Mouse (Mus musculus): ENCODE measurements at regions not wholly inside any gene's neighbourhood (a gene's known extent, or its start where the extent isn't known, plus 50 kb on each side); places are given as distances from the start of the nearest gene placed in this dataset.
A peak's percentile ranks its signal among the peaks of the same experiment; 100 is the strongest.

DNA sequence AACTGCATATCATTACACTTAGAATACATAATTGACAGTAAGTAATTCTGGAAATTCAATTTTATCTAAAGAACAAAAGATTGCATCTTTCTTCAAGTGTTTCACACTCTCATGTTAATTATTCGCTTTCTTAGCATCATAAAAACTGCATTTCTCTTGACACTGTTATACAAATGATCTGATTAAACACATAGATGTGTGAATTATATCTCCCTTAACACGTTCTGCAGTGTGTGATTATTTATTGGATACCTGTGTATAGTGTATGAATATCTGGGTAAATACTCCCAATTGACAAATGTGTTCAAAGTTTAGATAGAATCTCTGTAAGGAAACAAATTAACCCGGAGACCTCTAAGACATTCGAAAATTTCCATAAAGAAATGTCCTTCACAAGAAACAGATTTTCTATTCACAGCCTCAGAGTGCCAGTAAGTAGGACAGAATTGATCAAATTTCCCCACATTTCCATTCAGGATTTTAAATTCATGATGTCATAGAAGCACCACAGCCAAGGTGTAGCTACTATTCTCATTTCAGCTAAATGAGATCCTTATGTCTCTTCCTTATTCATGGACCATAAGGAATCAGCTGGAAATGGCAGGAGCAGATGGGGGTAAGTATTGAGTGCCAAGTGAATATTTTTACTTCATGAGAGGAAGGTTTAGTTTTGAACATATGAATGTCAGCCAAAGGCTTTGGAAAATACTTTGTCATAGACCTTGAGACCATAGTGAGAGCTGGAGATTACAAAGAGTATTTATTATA lies 2231.6 kb downstream of the Pcdh9 start:
- Histone ChIP-seq H3K36me3 (no peaks in the 10 kb centered on the region), H3K27me3 (no peaks in the 10 kb centered on the region), H3K9ac (no peak overlapping the region), H3K4me1 (no peaks in the 10 kb centered on the region), H3K27ac (no peak overlapping the region), H3K4me3 (no peak overlapping the region), H3K9me3 (no peaks in the 10 kb centered on the region), H3K4me2 (no peak overlapping the region)
- peak; percentile 65 for ATAC-seq (ENCODE audit: insufficient number of reproducible peaks, low FRiP score, low TSS enrichment, low read depth)
- 71% methylated on average over 4 of the region's 4 CpGs for WGBS

DNA sequence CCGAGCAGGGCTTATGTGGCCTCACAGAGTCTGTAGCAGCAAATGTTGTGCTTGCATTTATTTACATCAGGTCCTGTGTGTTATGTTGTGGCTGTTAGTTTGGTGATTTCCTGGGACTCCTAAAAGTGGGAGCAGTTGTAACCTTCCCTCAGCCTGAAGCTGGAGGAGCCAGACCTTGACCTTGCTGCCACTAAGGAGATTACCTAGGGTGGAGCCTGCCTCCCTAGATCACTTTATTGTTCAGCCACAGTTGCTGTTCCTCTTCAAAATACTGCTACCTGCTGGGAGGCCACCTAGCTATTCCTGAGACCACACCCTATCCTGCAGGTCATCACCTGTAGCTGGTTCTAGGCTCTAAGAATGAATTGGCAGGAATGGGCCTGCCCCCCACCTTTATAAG lies 2234.5 kb downstream of the Pcdh9 start:
- H3K36me3 ChIP-seq, result no peaks in the 10 kb centered on the region
- H3K9ac ChIP-seq, result no peak overlapping the region
- H3K27ac ChIP-seq, result no peak overlapping the region
- H3K4me3 ChIP-seq, result no peak overlapping the region
- no peaks in the 10 kb centered on the region for H3K9me3 ChIP-seq
- no peaks in the 10 kb centered on the region for H3K4me1 ChIP-seq
- H3K4me2 ChIP-seq, result no peak overlapping the region
- WGBS, result 85% methylated on average over 1 of the region's 1 CpGs
- ATAC-seq (ENCODE audit: insufficient number of reproducible peaks, low FRiP score, low TSS enrichment, low read depth), result no peak
- H3K27me3 ChIP-seq, result no peaks in the 10 kb centered on the region

DNA sequence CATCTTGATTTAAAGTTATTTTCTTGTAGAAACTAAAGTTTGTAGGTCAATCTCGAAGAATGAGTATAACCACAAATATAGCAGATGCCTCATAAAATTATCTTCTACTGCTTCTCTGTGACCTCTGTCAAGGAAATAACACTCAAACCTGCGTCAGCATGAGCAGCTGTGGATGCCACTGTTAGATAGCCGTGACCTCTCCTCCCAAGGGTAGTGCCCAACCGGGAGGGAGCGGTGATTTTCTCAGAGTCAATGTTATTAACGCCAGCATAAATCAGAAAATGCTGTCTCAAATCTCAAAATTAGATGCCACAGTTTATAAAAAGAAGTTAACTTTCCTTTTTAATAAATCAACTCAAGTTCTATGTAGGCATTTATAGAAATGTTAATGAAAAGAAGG lies 2259.5 kb downstream of the Pcdh9 start:
- Histone ChIP-seq H3K27me3 (no peaks in the 10 kb centered on the region), H3K4me2 (no peak overlapping the region), H3K27ac (no peak overlapping the region), H3K4me1 (no peaks in the 10 kb centered on the region; the same call in 1 of the 2 replicates), H3K9ac (no peak overlapping the region), H3K36me3 (no peaks in the 10 kb centered on the region), H3K9me3 (no peaks in the 10 kb centered on the region), H3K4me3 (no peak overlapping the region)
- no peak for ATAC-seq (ENCODE audit: insufficient number of reproducible peaks, low FRiP score, low TSS enrichment, low read depth)
- WGBS, result 63% methylated on average over 6 of the region's 6 CpGs

DNA sequence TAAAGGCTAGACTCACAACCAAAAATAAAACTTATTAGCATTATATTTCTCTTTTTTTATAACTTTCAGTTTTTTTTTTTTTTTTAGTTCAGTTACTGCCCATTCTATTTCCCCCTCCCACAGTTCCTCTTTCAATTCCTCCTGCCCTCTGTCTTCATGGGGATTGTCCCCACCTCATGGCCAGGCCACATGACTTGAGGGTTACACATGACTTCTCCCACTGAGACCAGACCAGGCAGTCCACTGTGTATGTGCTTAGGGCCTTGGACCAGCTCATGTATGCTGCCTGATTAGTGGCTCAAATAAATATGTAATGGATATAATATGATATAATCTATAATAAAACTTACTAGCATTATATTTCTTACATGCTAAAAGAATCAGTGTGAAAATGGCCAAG lies 2276.1 kb downstream of the Pcdh9 start:
- ATAC-seq (ENCODE audit: insufficient number of reproducible peaks, low FRiP score, low TSS enrichment, low read depth), result no peak
- Histone ChIP-seq H3K4me1 (no peaks in the 10 kb centered on the region), H3K27ac (no peak overlapping the region), H3K27me3 (no peaks in the 10 kb centered on the region), H3K36me3 (no peaks in the 10 kb centered on the region), H3K4me3 (no peak overlapping the region), H3K9ac (no peak overlapping the region), H3K4me2 (no peak overlapping the region), H3K9me3 (no peaks in the 10 kb centered on the region)

DNA sequence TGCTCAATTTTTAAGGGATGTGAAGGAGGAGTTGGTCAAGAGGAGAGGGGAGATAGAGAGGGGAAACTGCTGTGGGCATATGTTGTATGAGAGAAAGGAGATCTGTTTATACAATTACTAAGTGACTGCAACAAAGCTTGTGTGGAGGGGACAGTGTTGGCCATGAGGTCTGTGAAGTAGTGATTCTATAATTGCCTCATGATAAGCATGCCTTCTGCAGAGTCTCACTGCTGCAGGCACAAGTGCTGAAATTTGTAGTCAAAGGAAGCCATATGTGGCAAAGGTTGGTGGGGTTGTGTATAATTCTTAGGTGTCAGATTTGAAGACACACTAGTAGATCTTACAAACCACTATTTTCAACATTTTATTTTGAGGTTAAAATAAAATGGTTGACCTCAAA lies 2285.9 kb downstream of the Pcdh9 start:
- Histone ChIP-seq H3K27ac (no peak overlapping the region), H3K4me1 (no peaks in the 10 kb centered on the region), H3K9ac (no peak overlapping the region), H3K27me3 (no peaks in the 10 kb centered on the region), H3K4me3 (no peak overlapping the region), H3K9me3 (no peaks in the 10 kb centered on the region), H3K36me3 (no peaks in the 10 kb centered on the region), H3K4me2 (no peak overlapping the region)
- no peak for ATAC-seq (ENCODE audit: insufficient number of reproducible peaks, low FRiP score, low TSS enrichment, low read depth)

DNA sequence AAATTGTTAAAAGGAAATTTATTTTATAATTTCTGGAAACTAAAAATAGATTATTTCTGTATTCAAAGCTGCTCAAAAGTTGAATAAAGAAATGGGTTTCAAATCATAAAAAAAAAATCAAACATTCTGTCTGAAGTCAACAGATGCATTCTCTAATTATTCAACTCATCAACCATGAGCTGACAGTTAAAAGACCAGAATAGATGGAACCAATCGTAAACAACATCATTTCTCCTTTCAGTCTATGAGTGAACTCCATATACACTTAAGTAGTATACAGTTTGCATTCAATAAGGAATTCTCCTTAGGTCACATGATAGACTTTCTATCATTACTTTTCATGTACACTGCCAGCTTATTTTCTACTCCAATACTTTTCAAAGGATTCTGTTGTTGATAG lies 2308.0 kb downstream of the Pcdh9 start:
- Histone ChIP-seq H3K4me1 (no peaks in the 10 kb centered on the region), H3K9me3 (no peaks in the 10 kb centered on the region), H3K9ac (no peak overlapping the region), H3K4me2 (no peak overlapping the region), H3K36me3 (no peaks in the 10 kb centered on the region), H3K27ac (no peak overlapping the region), H3K4me3 (no peak overlapping the region), H3K27me3 (no peaks in the 10 kb centered on the region)
- 76% methylated on average over 1 of the region's 1 CpGs for WGBS
- no peak for ATAC-seq (ENCODE audit: insufficient number of reproducible peaks, low FRiP score, low TSS enrichment, low read depth)

DNA sequence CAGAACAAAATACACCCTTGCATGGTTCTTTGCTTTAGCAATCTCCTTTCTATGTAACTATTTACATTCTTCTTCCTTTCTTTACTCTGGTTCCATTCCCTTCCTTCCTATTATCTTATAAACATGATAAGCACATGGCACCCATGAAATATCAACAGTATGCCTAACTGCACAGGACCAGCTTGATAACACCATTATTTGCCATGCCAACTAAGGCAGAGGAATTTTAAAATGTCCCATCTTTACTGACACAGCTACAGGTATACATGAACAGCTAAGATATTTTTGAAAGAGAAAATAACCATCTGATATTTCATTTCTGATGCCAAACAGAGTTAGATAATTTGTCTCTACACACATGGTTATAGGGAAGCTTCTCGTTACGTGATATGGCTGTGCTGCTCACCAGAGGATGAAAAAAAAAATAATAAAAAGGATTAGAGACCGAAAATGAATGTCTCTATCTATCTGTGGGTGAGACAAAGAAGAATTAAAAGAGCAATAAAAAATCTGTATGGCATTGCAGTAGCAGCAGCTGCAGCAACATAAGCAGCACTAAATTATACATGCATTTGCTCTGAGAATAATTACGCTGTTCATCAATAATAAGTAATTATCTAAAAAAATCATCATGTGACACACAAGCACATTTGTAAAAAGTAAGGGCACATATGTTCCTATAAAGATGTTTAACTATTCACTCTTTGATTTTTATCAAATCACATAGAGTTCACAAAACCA lies 2308.6 kb downstream of the Pcdh9 start:
- Histone ChIP-seq H3K36me3 (no peaks in the 10 kb centered on the region), H3K9ac (no peak overlapping the region), H3K27me3 (no peaks in the 10 kb centered on the region), H3K4me2 (no peak overlapping the region), H3K4me1 (no peaks in the 10 kb centered on the region), H3K9me3 (no peaks in the 10 kb centered on the region), H3K27ac (no peak overlapping the region), H3K4me3 (no peak overlapping the region)
- WGBS, result 81% methylated on average over 4 of the region's 4 CpGs
- no peak for ATAC-seq (ENCODE audit: insufficient number of reproducible peaks, low FRiP score, low TSS enrichment, low read depth)

DNA sequence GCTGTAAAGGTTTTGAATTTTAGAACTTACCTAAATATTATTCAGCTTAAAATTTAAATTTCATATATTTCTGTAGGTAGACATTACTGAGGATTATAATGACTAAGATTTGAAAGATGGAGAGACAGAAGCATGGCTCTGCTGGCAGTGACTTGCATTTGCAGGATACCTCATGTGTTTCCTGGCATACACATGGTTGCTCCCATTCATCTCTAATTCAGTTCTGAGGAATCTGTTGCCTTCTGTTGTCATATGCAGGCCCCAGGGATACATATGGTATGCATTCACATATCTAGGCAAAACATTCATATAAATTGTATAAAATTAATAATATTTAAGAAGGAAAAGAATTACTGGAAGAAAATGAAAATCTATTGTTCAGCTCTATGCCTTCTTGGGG lies 2321.4 kb downstream of the Pcdh9 start:
- no peaks in the 10 kb centered on the region for H3K27me3 ChIP-seq
- H3K27ac ChIP-seq, result no peak overlapping the region
- no peak for ATAC-seq (ENCODE audit: insufficient number of reproducible peaks, low FRiP score, low TSS enrichment, low read depth)

DNA sequence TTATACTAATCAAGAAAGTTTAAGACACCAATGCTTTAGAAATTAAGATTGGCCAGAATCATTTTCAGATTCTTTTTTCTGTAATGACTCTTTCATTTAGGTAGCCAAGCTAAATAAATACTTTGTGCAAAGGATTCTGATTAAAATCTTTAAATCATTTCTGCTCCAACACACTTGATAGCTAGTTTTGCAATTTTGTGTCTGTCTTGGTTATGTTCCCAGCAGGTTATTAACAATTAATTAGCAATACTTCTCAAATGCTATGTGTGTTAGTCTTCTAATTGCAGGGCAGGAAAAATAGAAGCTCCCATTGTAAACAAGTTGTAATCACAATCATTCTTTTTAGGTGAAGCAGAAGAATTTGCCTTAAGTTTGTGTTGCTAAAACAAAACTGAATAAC lies 2351.3 kb downstream of the Pcdh9 start:
- H3K9ac ChIP-seq, result no peak overlapping the region
- no peak overlapping the region for H3K4me3 ChIP-seq
- ATAC-seq (ENCODE audit: insufficient number of reproducible peaks, low FRiP score, low TSS enrichment, low read depth), result no peak
- H3K9me3 ChIP-seq, result no peaks in the 10 kb centered on the region
- H3K27ac ChIP-seq, result no peak overlapping the region
- H3K4me2 ChIP-seq, result no peak overlapping the region
- H3K4me1 ChIP-seq, result no peaks in the 10 kb centered on the region
- no peaks in the 10 kb centered on the region for H3K27me3 ChIP-seq
- no peaks in the 10 kb centered on the region for H3K36me3 ChIP-seq

More for the DNA sequence above, 2321.4 kb downstream of the Pcdh9 start:
- Histone ChIP-seq H3K4me1 (no peaks in the 10 kb centered on the region), H3K4me3 (no peak overlapping the region), H3K36me3 (no peaks in the 10 kb centered on the region), H3K4me2 (no peak overlapping the region), H3K9me3 (no peaks in the 10 kb centered on the region), H3K9ac (no peak overlapping the region)

DNA sequence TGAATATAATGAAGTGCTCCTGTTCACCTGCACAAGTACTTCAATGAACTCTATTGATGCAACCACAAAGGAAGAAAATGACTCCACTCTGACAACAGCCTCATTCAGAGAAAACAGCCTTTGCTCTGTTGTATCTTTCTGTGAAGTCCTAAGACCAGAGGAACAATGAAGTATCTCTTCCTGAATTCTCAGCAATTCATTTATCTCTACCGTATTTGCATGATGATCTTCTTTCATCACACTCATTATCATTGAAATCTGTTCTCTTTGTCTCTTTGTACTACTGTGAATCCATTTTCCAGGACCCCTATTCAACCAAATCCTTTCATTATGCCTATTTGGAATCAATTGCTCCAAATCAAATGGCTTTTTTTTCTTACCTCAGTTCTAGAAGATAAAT lies 2355.5 kb downstream of the Pcdh9 start:
- H3K9ac ChIP-seq, result no peak overlapping the region
- no peaks in the 10 kb centered on the region for H3K9me3 ChIP-seq
- H3K36me3 ChIP-seq, result no peaks in the 10 kb centered on the region
- H3K27ac ChIP-seq, result no peak overlapping the region
- H3K4me2 ChIP-seq, result no peak overlapping the region
- H3K4me3 ChIP-seq, result no peak overlapping the region
- no peaks in the 10 kb centered on the region for H3K27me3 ChIP-seq
- WGBS, result 65% methylated on average over 1 of the region's 1 CpGs
- ATAC-seq (ENCODE audit: insufficient number of reproducible peaks, low FRiP score, low TSS enrichment, low read depth), result no peak
- H3K4me1 ChIP-seq, result no peaks in the 10 kb centered on the region

DNA sequence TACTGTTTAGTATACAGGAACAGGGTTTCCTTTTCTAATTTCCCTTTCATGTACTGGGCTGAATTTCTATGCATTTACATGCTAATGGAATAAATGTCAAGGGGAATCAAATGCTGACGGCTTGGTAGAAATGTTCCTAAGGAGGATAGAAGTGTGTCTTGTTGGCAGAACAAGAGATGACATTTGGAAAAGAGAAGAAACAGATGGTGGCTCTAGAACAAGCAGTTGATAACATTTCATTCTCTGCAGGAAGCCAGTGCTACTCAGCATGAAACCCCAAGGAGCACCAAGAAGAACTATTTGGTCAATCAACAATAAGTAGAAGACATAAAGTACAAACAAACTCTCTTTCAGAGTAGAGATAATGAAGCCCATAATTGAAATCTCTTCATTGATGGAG lies 2392.0 kb downstream of the Pcdh9 start:
- no peaks in the 10 kb centered on the region for H3K27me3 ChIP-seq
- H3K4me1 ChIP-seq, result no peaks in the 10 kb centered on the region
- H3K4me2 ChIP-seq, result no peak overlapping the region
- no peaks in the 10 kb centered on the region for H3K36me3 ChIP-seq
- no peak overlapping the region for H3K4me3 ChIP-seq
- no peak overlapping the region for H3K9ac ChIP-seq
- 69% methylated on average over 1 of the region's 1 CpGs for WGBS
- no peak for ATAC-seq (ENCODE audit: insufficient number of reproducible peaks, low FRiP score, low TSS enrichment, low read depth)
- no peaks in the 10 kb centered on the region for H3K9me3 ChIP-seq
- no peak overlapping the region for H3K27ac ChIP-seq

DNA sequence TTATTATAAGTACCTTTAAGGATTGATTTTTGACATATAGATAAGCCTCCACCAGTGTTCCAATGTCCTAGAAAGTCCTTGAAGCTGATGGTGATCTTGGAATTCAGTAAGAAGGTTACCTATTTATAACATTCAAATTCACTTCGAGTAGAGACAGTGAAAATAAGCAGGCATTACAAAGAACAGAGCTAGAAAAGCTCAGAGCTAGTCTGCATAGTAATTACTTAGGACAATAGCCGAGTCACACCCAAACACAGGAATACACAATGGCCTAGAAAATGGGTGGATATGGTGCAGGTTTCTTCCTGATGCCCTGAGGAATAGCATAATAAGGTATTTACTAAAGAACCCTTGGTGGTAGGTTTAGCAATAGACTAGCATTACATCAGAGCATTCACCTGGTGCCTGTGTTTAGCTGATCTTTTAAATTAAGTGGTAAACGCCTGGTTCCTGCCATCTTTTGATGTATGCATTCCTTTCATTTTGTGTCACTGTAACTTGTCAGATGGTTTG lies 2412.1 kb downstream of the Pcdh9 start:
- no peaks in the 10 kb centered on the region for H3K4me1 ChIP-seq
- H3K27ac ChIP-seq, result no peak overlapping the region
- H3K27me3 ChIP-seq, result no peaks in the 10 kb centered on the region
- 65% methylated on average over 3 of the region's 3 CpGs for WGBS
- ATAC-seq (ENCODE audit: insufficient number of reproducible peaks, low FRiP score, low TSS enrichment, low read depth), result no peak
- no peak overlapping the region for H3K4me2 ChIP-seq
- H3K36me3 ChIP-seq, result no peaks in the 10 kb centered on the region
- H3K9me3 ChIP-seq, result no peaks in the 10 kb centered on the region
- no peak overlapping the region for H3K9ac ChIP-seq
- H3K4me3 ChIP-seq, result no peak overlapping the region

Measured in limb, embryonic 15.5 days (tissue).